Mouse (Mus musculus): ENCODE measurements at regions not wholly inside any gene's neighbourhood (a gene's known extent, or its start where the extent isn't known, plus 50 kb on each side); places are given as distances from the start of the nearest gene placed in this dataset.

DNA sequence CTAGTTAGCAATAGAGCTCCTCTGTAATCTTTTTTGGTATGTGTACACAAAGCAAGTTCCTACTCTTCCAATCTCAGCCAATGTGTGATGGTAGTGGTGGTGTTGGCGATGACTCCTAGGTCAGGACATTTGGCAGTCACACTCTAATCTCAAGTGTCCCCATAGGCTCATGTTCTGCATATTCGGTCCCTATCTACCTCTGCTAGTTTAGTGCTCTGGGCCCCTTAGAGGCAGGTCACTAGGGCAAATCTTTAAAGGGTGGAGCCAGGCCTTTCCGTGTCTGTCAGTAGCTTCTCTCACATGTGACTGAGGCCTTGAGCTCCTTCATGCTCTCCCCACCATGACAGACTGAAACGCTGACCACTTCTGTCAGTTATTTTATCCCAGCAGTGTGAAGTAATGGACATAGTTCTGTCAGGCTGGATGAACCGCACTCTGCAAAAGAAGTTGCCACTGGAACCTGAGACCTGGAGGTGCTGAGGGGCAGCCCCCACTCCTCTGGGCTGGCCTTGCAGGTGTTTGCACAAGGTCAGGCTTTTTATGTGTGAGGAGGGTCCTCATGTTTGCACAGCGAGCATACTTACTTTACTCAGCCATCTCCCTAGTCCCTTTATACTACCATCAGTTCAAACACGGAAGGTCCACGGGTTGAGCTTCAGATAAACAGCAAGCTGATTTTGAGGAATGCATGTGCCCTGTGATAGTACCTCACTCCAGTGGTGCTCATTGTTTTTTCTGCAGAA lies 75.3 kb upstream of the Ywhaq start:
- no peak for DNase-seq (ENCODE audit: extremely low read depth, low read depth, low spot score)

DNA sequence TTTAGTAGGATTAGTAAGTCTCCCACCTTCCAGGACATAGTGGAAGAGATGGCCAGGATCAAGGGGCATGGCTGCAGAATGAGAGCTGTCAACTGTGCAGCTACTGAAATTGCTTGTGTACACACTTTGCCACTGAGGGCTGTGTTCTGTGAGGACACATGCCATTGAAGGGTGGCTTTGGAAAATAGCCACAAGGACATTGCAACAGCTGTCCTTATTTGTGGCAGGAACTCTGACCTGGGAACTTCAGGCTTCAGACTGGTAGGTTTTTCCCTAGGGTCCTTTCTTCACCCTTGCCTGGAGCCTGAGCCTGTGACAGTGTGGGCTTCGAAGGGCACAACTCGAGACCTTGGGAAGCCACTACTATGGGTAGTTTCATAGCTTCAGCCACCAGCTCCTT lies 64.2 kb upstream of the Ywhaq start:
- no peak for DNase-seq (ENCODE audit: extremely low read depth, low read depth, low spot score)

DNA sequence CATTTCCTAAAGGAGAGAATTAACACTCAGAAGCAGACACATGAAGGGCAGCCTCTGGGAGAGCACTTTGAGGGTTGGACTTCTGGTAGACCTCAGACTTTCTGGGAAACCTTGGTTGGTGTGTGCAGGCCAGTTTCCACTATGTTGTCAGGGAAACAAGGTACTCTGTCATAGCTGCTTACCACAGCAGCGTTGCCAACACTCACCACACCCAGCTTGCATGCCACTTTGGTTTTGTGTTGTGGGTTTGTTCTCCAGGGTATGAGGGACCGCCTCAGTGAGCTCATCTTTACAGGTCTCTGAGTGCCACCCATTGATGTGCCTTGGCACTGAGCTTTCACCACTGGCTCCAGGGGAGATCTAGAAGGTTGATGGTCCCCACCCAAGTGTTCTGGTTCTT lies 62.8 kb upstream of the Ywhaq start:
- DNase-seq (ENCODE audit: extremely low read depth, low read depth, low spot score): no peak

DNA sequence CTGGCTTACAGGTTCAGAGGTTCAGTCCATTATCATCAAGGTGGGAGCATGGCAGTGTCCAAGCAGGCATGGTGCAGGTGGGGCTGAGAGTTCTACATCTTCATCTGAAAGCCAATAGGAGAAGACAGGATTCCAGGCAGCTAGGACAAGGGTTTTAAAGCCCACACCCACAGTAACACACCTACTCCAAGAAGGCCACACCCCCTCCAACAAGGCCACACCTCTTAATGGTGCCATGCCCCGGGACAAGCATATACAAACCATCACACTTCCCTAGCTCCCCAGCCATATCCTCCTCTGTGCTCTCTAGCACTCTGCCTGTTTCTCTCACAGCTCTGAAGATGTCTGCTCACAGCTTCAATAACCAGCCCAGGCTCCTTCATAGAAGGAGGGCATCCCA lies 61.8 kb upstream of the Ywhaq start:
- no peak for DNase-seq (ENCODE audit: extremely low read depth, low read depth, low spot score)

DNA sequence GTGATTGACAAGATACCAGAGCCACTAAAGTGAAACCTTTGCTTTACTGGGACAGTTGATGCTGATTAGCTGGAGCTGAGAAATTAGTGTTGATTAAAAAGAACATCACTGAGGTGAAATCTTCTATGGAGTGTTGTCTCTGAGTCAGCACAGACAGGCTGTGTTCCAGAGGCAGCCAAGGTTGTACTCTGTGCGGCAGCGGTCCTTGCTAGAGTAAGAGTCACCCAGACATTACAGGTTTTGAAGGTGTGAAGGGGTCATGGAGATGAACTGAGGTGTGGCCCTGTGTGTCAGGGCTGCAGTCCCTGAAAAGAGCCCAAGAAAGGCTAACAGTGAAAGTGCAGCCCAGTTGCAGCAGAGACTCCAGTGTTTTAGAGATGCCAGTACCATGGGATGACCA lies 59.1 kb upstream of the Ywhaq start:
- no peak for DNase-seq (ENCODE audit: extremely low read depth, low read depth, low spot score)

DNA sequence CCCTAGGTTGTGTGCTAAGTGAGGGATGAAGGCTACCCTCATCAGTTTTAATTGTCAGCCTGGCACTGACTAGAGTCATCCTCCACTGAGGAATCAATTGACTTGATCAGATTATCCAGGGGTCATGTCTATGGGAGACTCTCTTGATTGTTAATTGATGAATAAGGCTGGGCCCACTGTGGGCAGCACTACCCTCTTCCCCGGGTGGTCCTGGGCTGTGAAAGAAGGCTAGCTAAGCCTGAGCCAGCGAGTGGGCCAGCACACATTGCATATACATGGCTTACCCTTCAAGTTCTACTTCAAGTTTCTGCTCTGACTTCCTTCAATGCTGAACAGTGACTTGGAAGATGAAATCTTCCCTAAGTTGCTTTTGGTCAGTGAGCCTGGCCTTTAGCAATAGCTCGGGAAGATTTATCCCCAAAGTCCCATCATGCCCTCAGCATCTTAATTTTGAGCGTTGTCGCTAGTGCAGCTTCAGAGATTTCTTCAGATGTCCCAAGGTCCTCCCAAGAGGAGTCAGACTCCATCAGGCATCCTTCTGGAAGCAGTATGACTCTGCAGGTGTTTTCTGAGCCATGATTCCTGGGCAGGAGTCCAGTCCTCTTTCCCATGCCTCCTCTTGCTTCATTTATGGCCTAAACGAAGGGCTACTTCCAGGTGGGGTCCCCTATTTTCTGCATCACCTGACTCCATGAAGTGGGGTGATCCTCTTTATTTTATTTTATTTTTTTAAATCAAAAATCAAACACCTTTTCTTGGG lies 55.7 kb upstream of the Ywhaq start:
- DNase-seq (ENCODE audit: extremely low read depth, low read depth, low spot score): no peak

DNA sequence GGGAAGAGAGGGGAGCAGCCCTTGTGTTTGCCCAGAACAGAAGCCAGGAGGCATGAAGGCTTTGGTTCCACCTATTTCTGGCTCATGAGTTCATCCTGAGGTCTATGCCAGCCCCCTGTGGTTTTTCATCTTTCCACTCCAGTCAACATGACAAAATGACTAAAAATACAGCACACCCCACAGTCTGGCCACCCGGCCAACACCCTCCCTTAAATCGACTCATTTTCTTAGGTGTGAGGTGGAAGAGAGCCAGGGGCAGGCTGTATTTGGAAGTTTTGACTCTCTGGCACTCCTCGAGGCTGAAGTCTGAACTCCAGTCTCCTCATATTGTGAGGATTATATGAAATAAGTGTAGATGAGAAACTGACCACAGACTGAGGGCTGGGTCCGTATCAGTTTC lies 55.0 kb upstream of the Ywhaq start:
- DNase-seq (ENCODE audit: extremely low read depth, low read depth, low spot score): no peak

DNA sequence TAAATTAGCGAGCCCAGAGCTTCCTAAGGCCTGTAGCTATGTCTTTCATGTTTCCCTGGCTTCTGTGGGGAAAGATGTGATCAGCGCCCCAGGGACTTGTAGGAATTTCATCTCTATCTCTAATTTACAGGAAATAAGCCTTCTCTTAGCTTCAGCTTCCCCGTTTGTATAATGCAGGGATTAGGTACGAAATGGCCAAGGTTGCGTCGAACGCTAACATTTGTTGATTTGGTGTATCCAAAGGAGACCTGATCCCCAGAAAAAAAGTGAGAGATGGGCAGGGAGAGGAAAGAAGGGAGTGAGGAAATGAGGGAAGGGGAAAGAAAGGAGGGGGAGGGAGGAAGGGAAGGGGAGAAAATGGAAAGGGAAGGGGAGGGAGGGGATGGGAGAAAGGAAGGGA lies 54.5 kb upstream of the Ywhaq start:
- DNase-seq (ENCODE audit: extremely low read depth, low read depth, low spot score): no peak

DNA sequence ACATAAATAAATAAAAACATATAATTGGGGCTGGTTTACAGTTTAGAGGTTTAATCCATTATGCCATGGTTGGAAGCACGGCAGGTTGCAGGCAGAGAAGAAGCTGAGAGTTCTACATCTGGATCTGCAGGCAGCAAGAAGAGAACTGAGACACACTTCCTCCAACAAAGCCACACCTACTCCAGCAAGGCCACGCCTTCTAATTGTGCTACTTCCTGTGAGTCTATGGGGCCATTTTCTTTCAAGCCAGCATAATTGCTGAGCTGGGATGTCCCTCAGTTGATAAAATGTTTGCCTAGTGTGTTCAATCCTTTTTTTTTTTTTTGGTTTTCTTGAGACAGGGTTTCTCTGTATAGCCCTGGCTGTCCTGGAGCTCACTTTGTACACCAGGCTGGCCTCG lies 52.8 kb upstream of the Ywhaq start:
- no peak for DNase-seq (ENCODE audit: extremely low read depth, low read depth, low spot score)
